Mouse (Mus musculus) spleen, adult 2 months (tissue): Measurements from ENCODE around the gene Naip1.

Experiments used
- CTCF ChIP-seq: fragments of 200-500 bp; IDR thresholded peaks from 2 replicates; pipeline ENCODE4 v1.5.1; 2011; ENCODE audit warnings: mild to moderate bottlenecking, inconsistent platforms; ENCODE audit not compliant: insufficient read depth, insufficient read length, insufficient replicate concordance; ENCODE audit errors: extremely low read depth
- POLR2A ChIP-seq: fragments of 200-500 bp; IDR thresholded peaks from 2 replicates; pipeline ENCODE4 v1.6.1; 2011; ENCODE audit warnings: low read depth, low read length, inconsistent platforms

DNA sequence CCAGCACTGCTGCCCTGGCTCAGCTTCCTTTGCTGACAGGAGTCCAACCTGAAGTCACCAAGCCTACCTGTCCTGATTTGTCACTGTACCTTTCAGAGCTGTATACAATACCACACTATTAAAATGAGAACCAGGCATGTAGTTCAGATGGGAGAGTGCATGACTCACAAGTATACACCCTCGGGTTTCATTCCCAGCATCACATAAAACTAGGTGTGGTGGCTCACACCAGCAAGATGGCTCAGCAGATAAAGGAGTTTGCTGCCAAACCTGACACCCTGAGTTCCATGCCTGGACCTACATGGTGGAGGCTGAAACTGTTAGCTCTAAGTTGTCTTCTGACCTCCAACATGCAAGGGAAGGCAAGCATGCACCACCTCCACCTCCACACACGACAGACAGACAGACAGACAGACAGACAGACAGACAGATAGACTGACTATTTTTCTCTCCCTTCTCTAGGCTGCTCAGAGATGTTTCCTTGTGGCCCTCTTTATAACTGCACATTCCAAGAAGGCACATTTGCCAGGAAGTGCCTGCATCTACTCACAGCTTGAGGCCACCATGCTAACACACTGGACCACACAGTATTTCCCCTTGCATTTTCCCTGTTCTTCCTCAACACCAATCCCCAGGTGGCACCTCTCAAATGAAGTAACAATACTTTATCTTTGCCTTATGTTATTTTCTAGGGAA, 11.0 kb upstream of the Naip1 start:
- TF ChIP-seq CTCF = no peak
- no peak for TF ChIP-seq POLR2A
